Mouse (Mus musculus): ENCODE measurements around the gene Kptn.
A peak's percentile ranks its signal among the peaks of the same experiment; 100 is the strongest.

Gene Kptn

GRCm38 (mm10) chr7:16119569-16120261 lies at the start of gene Kptn:
Kptn (plus strand) TSS chr7:16119895.
- peak; percentile 94 for DNase-seq (ENCODE audit: low read depth, low spot score)

GRCm38 (mm10) chr7:16070846-16071245 lies 48.8 kb upstream of the Kptn start:
- no peak for DNase-seq (ENCODE audit: low read depth, low spot score)

GRCm38 (mm10) chr7:16071906-16072305 lies 47.8 kb upstream of the Kptn start:
- DNase-seq (ENCODE audit: low read depth, low spot score) = no peak

DNA sequence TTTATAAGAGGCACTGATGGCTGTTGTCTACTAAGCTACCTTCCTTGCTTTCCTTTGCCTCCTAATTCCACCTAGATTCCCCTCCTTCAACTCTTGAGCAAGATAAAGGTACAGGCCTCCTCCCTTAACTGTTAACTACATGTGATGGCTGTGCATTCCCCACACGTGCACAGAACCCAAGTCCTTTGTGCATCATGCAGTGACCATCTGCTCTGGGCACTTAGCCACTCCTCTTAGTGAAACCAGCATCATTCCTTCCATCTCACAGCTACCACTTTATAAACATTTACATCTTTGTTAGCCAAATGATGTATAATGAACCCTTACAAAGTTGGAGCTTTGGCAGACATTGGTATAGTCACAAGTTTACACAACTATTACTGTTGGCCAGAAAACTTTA lies 39.7 kb upstream of the Kptn start:
- no peak for DNase-seq (ENCODE audit: low read depth, low spot score)

DNA sequence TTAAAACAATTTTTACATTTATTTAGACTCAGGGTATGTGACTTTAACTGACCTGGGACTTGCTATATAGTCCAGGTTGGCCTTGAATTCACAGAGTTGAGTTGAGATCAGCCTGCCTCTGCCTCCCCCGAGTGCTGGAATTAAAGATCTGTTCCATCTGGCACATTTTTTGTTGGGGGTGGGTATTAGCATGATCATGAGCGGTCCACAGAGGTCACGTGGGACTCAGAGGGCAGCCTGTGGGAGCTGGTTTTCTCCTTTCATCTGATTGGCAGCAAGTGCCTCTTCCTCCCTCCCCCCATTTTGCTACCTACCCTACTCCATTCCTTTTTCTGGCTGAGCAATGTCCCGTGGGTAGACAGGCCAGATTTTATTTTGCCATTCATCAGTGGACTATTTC lies 39.1 kb upstream of the Kptn start:
- no peak for DNase-seq (ENCODE audit: low read depth, low spot score)

DNA sequence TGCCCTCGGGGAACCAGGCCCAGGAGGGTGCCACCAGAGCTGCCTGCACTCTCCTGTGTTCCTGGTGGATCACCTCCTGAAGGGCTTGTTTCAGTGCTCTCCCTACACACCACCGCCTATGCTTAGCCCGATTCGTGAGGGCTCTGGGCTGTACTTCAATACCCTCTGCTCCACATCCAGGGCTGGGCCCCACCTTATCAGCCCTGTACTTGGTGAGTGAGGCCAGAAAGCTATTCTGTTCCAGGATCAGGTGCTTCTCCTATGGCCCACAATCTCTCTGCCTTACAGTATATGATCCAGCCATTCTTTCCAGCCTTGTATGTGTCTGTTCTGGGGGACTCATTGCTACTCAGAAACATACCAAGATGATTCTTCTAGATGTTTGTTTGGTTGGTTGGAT lies 36.3 kb upstream of the Kptn start:
- no peak for DNase-seq (ENCODE audit: low read depth, low spot score)

DNA sequence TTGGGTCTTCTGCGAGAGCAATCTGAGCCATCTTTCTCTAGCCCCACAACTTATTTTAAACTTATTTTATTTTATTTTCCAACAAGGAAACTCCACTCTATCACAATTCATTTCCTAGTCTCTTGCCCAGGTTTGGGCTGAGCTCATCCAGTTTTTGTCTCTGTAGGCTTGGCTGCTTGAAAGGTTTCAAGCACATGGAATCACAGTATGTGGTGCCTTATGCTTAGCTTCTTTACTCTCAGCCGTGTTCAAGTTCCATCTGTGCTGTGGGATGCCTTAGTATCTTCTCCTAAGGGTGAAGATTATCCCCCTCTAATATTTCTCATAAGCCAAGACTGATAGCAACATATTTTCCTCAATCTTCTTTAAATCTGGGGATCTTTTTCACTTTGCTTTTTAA lies 32.1 kb upstream of the Kptn start:
- DNase-seq (ENCODE audit: low read depth, low spot score) = no peak

- DNase-seq (ENCODE audit: low read depth, low spot score) = no peak
Observed at GRCm38 (mm10) chr7:16094592-16094991, 25.1 kb upstream of the Kptn start.

- peak; percentile 100 for DNase-seq (ENCODE audit: low read depth, low spot score)
Observed at GRCm38 (mm10) chr7:16098021-16099017, 21.4 kb upstream of the Kptn start, which contains the start of gene Napa. Napa (plus strand) TSS chr7:16098458.

DNA sequence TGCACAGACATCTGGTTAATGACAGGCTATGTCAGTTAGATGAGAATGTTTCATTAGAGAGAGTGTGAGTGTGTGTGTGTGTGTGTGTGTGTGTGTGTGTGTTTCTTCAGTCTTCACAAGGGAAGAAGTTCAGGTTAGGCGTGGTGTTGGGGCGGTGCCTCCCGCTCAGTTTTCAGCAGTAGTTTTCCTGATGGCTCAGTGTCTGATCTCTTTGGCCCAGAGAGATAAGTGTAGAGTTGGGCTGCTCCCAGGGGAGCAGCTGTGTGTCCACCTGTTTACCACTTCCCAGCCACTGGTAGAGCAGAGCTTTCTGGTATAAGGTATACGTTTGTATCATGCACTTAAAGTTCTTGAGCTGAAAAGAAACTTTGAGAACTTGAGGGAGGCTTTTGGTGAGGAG lies 19.8 kb upstream of the Kptn start:
- DNase-seq (ENCODE audit: low read depth, low spot score) = no peak

GRCm38 (mm10) chr7:16101081-16101480 lies 18.6 kb upstream of the Kptn start:
- DNase-seq (ENCODE audit: low read depth, low spot score) = no peak

DNA sequence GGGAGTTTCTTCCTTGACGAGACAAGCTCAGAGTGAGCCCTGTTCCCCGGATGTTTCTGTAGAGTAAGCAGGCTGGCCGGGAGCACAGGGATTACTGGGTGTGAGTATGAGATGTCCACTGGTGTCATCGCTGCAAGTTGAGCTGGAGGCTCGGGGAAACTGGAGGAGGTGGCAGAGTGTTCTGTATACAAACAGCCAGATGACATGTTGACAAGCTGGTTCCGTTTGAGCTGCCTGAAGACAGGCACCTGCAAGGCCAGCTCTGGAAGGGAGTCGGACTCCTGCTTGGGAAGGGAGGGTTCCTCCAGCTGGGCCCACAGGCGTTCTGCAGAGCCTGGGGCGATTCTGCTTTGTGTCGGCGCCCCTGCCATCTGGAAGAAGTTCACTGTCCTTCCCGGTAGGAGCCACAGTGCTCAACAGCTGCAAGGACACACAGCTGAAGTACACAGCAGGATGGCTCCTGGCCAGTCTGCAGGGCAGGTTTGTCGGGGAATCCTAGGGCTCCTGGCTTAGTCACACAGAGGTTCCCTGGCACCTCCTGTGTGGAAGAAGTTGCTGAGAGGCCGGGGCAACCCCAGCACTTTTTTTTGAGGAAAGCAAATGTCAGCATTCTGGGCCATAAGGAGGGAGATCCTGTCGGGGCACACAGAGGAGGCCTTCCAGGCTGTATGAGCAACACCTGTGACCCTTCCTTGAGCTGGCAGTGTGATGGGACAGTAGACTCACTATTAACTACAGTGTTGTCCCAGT lies 17.8 kb upstream of the Kptn start:
- no peak for DNase-seq (ENCODE audit: low read depth, low spot score)

DNA sequence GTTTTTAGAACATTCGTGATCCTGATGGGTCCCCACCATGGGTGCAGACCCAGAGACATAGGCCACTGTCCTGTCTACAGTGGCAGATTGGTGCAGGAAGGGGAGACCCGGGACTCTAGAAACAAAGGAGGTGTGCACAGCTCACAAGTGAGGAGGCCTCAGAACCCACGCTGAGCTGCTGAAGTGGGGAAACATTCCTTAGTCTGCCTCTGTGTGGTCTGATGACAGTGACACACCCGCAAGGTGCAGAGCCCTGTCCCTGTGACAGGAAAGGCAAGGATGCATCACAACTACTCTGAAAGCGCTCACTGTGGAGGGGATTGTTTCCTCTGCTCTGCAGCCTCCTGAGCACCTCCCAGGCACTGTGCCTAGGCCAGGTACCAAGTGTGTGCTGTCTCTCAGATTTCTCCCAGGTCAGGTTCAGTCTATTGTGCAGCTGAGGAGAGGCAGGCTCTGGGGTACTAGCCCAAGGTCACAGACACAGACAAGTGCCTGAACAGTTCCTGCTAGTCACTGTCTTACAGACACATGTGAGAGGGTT lies 16.9 kb upstream of the Kptn start:
- DNase-seq (ENCODE audit: low read depth, low spot score) = no peak

DNA sequence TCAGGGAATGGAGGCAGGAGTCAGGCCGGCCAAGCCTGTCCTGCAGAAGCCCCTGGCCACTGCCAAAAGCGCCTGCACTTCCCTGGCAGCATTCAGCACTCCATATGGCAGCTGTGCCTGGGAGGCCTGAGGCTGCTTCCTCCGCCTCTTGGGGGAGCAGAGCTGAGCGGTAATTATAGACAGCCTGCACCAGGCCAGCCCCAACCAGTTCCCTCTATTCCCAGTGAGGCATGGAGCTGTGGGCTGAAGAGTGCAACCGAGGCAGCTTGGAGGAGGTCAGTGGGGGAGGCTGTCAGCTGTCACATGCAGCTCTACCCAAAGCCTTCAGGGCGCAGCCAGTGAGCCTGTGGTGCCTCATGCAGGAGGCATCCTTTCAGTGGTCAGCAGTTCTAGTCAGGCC lies 15.9 kb upstream of the Kptn start:
- DNase-seq (ENCODE audit: low read depth, low spot score) = no peak

DNA sequence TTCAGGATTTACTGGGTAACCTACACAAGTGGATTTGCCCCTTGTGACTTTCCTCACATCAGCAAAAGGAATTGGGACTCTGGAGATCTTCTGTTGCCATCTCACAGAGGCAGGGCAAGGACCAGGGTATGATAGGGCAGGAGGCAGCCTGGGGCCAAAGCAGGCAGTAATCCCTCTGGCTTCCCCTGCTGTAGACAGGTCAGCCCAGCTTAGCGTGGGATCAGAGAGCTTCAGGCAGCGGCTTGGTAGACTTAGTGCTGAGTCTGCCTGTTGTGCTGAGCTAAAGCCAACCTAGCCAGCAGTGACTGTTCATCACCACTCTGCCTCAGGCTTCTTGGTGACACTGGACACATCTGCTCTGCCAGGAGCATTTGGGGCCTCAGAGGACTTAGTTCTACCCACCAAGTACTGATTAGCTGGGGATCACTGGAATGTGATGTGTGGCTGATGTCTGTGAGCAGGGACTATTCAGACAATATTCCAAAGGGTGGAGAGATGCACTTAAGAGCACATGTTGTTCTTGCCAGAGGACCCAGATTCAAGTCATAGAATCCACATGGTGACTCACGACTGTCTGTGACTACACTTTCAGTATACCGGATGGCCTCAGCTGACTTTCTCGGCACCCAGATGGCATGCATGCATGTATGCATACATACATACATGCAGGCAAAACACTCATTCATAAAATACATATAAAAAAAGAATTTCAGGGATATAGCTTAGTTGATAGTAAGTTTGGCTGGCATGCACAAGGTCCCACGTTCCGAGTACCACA lies 14.9 kb upstream of the Kptn start:
- DNase-seq (ENCODE audit: low read depth, low spot score) = no peak

DNA sequence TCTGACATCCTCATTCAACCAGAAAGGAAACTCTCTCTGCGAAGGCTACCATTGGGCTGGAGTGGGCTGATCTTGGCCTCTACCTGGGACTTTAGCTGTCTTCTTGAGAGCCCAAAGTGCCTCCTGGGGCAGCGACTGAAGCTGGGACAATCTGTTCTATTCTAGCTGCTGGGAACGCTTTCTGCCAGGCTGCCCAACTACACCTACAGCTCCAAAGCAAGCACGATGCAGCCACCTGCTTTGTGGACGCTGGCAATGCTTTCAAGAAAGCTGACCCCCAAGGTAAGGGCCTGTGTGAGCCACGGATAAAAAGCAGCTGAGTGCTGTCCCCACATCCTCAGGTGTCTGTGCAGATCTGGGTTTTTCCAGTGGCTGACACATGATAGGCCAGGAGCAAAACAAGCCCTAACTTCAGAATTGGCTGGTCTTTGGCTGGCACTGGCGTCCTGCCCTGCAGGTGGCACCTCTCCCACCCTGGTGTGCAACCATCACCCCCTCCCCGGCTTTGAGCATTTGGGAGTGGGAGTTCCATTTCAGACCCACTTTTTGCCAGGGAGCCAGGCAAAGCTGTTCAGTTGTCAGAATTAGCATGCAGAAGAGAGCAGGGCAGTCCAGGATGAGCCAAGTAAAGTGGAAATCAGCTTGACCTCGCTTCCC lies 10.7 kb upstream of the Kptn start:
- DNase-seq (ENCODE audit: low read depth, low spot score) = no peak

GRCm38 (mm10) chr7:16110158-16110557 lies 9.5 kb upstream of the Kptn start:
- no peak for DNase-seq (ENCODE audit: low read depth, low spot score)

- DNase-seq (ENCODE audit: low read depth, low spot score) = no peak
Observed at GRCm38 (mm10) chr7:16111284-16112090, 8.2 kb upstream of the Kptn start.

GRCm38 (mm10) chr7:16116418-16116817 lies 3.3 kb upstream of the Kptn start:
- DNase-seq (ENCODE audit: low read depth, low spot score) = no peak

DNA sequence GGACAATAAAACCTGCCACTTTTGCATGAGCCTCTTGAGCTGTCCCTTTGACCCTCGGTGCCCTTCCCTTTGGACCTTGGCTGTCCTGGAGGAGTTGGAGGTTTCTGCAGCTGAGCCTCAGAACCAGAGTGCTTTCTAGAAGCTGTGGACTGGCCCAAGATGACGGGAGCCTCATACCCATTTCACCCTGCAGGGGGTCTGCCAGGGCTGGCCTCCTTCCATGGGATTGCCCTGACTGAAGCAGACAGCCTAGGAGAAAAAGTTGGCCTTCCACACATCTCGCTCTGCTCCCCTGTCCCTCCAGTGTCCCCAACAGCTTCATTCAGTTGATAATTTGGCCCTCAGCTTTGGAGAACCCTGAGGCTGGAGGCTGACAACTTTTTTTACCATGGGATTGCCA lies 2.6 kb upstream of the Kptn start:
- no peak for DNase-seq (ENCODE audit: low read depth, low spot score)
